Mouse (Mus musculus) cerebellum, postnatal 25 days (tissue): ENCODE results near the gene Sf3a2.

Experiments used
- DNase-seq, 2 experiments: peaks; one replicate each; pipeline ENCODE4 v3.0.0; 2021; ENCODE audit warnings: mixed read lengths in 2 of 2

The Sf3a2 gene

GRCm38 (mm10) chr10:80775731-80776130, 22.3 kb upstream of the Sf3a2 start:
- peak; percentile 82 to 86 for DNase-seq

- no peak for DNase-seq
These were observed 21.6 kb upstream of the Sf3a2 start for GRCm38 (mm10) chr10:80776358-80776869.

- peak; percentile 61 to 75 for DNase-seq
These were observed 20.9 kb upstream of the Sf3a2 start for GRCm38 (mm10) chr10:80777123-80777522.

- no peak for DNase-seq
These were observed 18.4 kb upstream of the Sf3a2 start for GRCm38 (mm10) chr10:80779565-80779964.

GRCm38 (mm10) chr10:80784302-80784701, 13.7 kb upstream of the Sf3a2 start:
- DNase-seq = no peak

GRCm38 (mm10) chr10:80784871-80785270, 13.1 kb upstream of the Sf3a2 start:
- no peak for DNase-seq

GRCm38 (mm10) chr10:80785963-80786362, 12.0 kb upstream of the Sf3a2 start:
- peak in 1 of 2 experiments; percentile 57 for DNase-seq

- DNase-seq = peak in 1 of 2 experiments; percentile 27
These were observed 10.5 kb upstream of the Sf3a2 start for GRCm38 (mm10) chr10:80787517-80787916.

GRCm38 (mm10) chr10:80790761-80791404, 7.1 kb upstream of the Sf3a2 start:
- peak in 1 of 2 experiments; percentile 30 for DNase-seq

- DNase-seq = no peak
These were observed 6.4 kb upstream of the Sf3a2 start for GRCm38 (mm10) chr10:80791476-80792174.

GRCm38 (mm10) chr10:80792175-80793032, 5.6 kb upstream of the Sf3a2 start:
- peak; percentile 85 to 87 for DNase-seq

- peak; percentile 76 to 81 for DNase-seq
These were observed 4.8 kb upstream of the Sf3a2 start for GRCm38 (mm10) chr10:80793033-80793784.

- peak in 1 of 2 experiments; percentile 36 for DNase-seq
These were observed 4.2 kb upstream of the Sf3a2 start for GRCm38 (mm10) chr10:80793803-80794202.

- peak in 1 of 2 experiments; percentile 29 for DNase-seq
These were observed 3.2 kb upstream of the Sf3a2 start for GRCm38 (mm10) chr10:80794750-80795149.

- DNase-seq = peak in 1 of 2 experiments; percentile 48
These were observed 1.6 kb upstream of the Sf3a2 start for GRCm38 (mm10) chr10:80796307-80796848.

- peak in 1 of 2 experiments; percentile 12 for DNase-seq
These were observed 530 bp upstream of the Sf3a2 start for GRCm38 (mm10) chr10:80797186-80798149.

- peak in 1 of 2 experiments; percentile 30 for DNase-seq
These were observed 1.1 kb downstream of the Sf3a2 start for GRCm38 (mm10) chr10:80799070-80799566.

GRCm38 (mm10) chr10:80802204-80802912, 4.4 kb downstream of the Sf3a2 start:
- DNase-seq = peak; percentile 30 to 47

GRCm38 (mm10) chr10:80802996-80803395, 5.0 kb downstream of the Sf3a2 start:
- no peak for DNase-seq

GRCm38 (mm10) chr10:80804340-80804739, 6.3 kb downstream of the Sf3a2 start:
- DNase-seq = peak; percentile 10 to 35
